Mouse (Mus musculus) kidney, adult 2 months (tissue): ENCODE data around the gene Tgfbrap1.

Experiments
- CTCF ChIP-seq: fragments of 200-500 bp; conservative IDR thresholded peaks from 2 replicates; pipeline ENCODE4 v1.5.1; 2011; ENCODE audit warnings: low read depth, mild to moderate bottlenecking, control low read depth, low read length, moderate library complexity, mixed read lengths; ENCODE audit not compliant: insufficient read depth, insufficient read length
- POLR2A ChIP-seq: fragments of 200-500 bp; IDR thresholded peaks from one replicate; pipeline ENCODE4 v1.6.1; 2011; ENCODE audit warnings: low read depth, low read length, control low read depth

DNA sequence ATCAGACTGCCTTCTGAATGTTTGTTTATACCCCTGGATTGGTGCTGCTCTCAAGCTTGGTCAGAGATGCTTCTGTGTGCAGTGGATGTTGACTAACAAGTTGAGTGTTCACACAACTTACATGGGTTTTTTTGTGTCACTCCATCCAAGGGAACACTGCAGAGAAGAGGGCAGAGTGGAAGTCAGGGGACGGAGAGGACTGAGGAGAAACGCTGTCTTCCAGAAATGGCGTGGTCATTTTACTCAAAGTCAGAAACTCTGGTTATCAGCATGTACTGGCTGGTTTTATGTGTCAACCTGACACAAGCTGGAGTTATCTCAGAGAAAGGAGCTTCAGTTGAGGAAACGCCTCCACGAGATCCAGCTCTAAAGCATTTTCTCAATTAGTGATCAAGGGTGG is 22.5 kb upstream of the Tgfbrap1 start:
- TF ChIP-seq CTCF (no peak), POLR2A (no peak)
